Mouse (Mus musculus) liver, embryonic 14.5 days (tissue): ENCODE data around the gene 4931428F04Rik.

ENCODE experiments used
- CTCF ChIP-seq: IDR thresholded peaks from 2 replicates; pipeline ENCODE4 v1.5.1; 2016; ENCODE audit warnings: antibody characterized with exemption, low read depth, control low read depth
- EP300 ChIP-seq: IDR thresholded peaks from 2 replicates; pipeline ENCODE4 v1.6.1; 2016; ENCODE audit warnings: antibody characterized with exemption, low read depth

DNA sequence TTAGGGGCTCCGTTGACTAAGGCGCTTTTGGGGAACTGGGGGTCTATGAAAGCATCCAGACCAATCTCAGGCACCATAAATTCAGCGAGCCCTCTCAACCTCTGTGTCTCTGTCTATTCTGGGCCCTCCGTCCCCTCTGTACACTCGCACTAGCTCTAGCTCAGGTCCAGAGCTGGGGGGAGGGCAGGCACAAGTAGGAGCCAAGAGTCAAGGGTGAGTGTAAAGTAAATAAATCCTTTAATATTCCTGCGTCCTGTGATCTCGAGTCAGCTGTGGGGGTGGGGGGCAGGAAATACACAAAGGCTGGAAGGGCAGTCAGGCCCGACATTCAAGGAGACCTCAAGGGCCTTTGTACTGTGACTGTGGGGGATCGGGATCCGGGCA is 20.6 kb downstream of the 4931428F04Rik start:
- no peak for TF ChIP-seq EP300
- TF ChIP-seq CTCF, result no peak
